Mouse (Mus musculus): ENCODE results near the gene Mpp1.

GRCm38 (mm10) chrX:75163670-75164069 is 32.9 kb upstream of the Mpp1 start, which contains the start of gene Smim9:
- TF ChIP-seq POLR2A (IDR thresholded peaks at IDR 0.05; ENCODE audit: control insufficient read depth, extremely low read depth, insufficient read depth, low read length, poor library complexity) (no peak), CTCF (IDR thresholded peaks at IDR 0.05; ENCODE audit: borderline replicate concordance, control insufficient read depth, extremely low read depth, insufficient read depth, low read length, poor library complexity) (no peak)
